Mouse (Mus musculus): Measurements from ENCODE around the gene Atp8b4.

Gene Atp8b4

DNA sequence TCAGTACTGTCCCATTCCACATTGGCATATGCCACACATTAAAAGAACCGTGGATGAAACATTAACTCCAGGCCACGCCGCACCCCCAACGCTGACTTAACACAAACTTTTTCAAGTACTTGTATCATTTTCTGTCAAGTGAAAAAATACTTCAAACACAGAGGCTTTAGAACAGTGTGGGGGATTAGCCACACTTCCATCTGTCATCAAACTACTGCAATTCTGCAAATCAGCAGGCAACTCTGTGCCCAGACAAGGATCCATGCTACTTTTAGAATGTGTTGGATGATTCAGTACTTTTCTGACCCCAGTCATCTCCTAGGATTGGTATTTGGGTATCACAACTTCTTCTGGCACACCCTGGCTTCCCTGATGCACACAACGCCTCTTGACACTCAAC lies 212.5 kb downstream of the Atp8b4 start:
- DNase-seq (ENCODE audit: low spot score in 2 of 2): no peak

DNA sequence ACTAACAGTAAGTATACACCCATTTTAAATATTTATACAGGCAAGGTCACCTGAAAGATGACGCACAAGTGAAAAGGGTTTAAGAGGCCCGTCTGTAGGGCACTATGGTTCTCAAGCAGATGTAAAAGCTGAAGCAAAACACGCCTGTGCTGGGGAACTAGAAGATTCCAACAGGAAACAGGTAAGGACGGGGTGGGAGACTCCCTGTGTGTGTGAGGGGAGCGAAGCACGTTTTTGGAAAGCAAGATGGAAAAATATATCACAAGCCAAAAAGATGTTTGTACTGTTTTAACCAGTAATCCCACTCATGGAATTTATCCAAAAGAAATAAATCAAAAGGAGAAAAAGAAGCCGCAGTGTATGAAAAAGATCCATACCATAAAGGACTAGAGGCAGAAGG lies 214.1 kb downstream of the Atp8b4 start:
- DNase-seq (ENCODE audit: low spot score in 2 of 2): no peak

DNA sequence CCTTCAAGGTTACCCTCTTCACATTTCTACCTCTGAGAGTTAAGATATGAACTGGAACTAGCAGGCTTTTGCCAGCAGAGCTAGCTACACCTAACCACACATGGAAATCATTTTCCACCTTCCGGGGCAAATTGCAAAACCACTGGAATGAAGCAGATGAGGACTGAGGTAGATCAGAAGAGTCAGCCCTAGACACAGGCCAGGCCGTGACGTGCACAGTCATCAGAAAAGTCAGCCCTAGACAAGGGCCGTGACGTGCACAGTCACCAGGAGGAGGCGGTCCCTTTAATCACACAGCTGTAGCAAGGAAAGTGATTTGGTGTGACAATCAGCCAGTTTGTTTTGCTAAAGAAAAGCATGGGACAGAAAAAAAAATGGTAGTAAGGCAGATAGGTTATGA lies 216.4 kb downstream of the Atp8b4 start:
- no peak for DNase-seq (ENCODE audit: low spot score in 2 of 2)

DNA sequence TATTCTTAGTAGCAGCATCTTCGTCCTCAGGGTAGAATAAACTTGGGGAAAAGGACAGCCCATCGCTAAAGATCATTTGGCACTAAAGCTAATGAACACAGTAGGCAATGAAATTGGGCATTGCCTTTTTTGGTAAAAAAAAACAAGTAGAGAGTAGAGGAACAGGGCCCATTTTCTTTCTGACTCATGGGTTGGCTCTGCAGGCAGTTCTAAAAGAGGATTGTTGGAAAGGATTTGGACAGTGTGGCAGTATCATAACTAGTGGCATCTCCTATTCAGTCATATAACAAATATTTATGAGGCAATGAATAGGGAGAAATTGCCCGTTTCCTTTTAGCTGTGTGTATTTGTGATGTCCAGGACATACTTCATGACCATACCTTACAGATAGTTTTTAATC lies 217.4 kb downstream of the Atp8b4 start:
- no peak for DNase-seq (ENCODE audit: low spot score in 2 of 2)

DNA sequence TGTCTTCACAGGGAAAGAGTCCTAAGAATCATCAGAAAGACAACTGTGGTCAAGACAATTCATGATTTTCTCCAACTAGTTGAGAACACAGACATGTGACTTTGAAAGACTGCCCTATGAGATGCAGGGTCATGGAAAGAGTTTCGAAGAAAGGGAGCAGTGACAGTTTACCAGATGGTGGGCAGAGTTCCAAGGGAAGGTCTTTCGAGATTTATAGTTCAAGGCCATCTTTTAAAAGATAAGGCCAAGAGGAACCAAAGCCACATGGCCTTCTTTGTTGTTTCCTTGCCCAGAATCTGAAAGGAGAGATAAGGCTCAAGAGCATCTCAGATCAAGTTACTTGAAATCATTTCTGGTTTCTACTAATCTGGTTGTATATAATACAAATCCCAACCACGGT lies 225.0 kb downstream of the Atp8b4 start:
- no peak for DNase-seq (ENCODE audit: low spot score in 2 of 2)

DNA sequence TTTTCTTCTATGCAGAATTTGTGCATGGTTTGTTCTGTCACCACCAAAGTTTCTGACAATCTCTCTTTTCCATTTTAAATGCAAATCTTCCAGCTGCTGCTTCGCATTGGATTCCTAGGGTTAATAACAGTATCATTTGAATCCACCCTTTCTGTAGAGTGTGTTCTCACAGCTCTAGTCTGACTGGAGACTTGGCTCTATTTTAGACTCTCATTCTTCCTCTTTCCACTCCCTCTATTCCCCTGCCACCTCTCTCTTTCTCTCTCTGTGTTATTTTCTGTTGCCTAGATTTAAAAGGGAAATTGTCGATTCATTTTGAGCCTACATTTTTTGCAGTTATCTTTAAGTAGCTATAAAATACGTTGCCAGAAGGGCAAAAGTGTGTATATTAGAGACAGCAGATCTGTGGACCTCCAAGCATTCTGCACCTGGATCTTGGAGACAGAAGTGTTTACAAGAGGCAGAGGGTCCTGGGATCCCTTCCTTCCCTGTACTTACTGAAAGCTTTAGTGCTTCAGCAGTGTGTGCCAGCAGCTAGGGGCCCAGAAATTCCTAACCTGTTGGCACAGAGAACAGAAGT lies 225.6 kb downstream of the Atp8b4 start:
- no peak for DNase-seq (ENCODE audit: low spot score in 2 of 2)

DNA sequence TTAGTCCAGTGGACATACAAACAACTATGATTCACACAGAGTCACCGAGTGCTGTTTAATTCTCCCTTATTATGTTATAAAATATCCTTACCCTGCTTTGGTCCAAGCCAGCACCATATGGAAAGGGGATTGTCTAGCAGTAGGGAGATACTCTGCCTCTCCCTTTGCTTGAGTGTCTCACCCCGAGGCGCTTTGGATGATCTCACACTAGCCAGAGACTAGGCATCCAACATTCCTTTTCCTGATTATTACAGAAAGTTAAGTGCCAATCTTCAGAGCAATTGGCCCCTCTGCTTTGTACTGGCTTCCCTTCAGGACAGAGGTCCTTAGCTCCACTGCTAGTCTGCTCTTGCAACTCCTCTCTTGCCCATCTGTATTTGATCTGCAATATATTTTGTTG lies 226.2 kb downstream of the Atp8b4 start:
- DNase-seq (ENCODE audit: low spot score in 2 of 2): no peak

All from spleen, postnatal 10 days (tissue).